Mouse (Mus musculus) cerebellum, adult 8-10 months (tissue): ENCODE results near the gene Gm11361.

Experiments used
- DNase-seq: peaks from one replicate; pipeline ENCODE4 v3.0.0; 2022

Gm11361 gene

DNA sequence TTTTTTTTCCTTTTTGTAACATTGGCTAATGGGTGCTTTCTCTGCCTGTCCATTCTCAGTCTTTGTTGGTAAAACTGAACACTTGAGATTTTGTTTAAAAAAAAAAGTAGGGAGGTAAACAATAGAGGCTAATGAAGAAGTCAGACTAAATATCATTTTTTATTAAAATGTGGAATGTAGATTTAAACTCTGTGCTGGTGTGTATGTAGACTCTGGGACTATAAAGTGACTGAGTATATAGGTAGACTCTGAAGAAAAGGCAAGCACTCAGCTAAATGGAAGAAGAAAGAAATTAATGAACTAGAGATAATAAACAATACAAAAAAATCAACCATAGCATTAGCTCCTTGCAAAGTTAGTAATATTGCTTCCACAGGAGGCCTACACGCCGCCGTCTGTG lies at the start of gene Gm11361:
Gene Gm11361 (plus strand): TSS at position 301 of the 400 bp plus-strand sequence.
- no peak for DNase-seq

GRCm38 (mm10) chr13:28264399-28264798 lies 7.1 kb downstream of the Gm11361 start:
- no peak for DNase-seq

DNA sequence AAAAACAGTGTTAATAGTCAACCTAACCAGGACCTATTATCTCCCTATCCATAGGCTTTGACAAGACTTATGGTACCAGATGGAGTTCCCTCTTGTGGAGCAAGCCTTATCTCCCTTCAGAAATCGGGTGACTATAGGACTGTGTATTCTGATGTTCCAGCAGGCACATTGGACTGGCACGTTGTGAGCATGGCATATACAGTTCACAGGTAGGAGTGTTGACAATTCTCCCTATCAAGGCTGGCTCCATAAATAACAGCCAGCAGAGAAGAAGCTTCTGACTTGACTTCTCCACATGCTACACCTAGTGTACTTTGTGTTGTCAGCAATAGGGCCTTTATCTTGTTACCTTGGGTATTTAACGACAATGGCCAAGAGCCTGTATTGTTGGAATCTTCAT lies 30.0 kb downstream of the Gm11361 start:
- no peak for DNase-seq

- no peak for DNase-seq
Measured at GRCm38 (mm10) chr13:28294272-28294671, 36.9 kb downstream of the Gm11361 start.

DNA sequence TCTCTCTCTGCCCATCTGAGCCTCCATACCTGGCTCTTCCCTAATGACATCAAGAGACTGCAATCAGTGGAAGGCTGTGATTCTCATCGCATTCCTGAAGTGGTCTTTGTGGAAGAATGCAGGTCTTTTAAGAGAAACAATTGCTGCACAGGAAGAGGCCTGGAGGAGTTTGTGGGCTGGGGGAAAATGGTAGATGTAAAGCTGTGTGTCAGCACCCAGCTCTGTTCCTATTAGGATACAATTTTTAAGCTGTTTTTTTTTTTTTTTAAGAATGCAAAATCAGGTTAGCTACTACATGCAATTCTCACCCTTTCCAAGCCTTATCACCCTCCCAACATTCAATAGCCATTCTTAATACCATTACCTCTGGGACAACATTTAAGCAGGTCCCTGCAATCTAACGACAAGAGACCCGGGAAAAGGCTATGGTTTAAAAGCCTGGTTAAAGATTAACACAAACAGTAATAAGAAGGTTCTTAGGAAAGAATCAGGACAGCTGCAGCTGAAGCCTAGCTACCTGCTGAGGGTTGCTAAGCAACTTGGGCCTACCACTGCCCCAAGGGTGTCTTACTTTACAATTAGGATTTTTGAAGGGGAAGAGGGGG lies 37.5 kb downstream of the Gm11361 start:
- DNase-seq, result no peak

- DNase-seq, result no peak
Measured at GRCm38 (mm10) chr13:28295492-28295891, 38.2 kb downstream of the Gm11361 start.

GRCm38 (mm10) chr13:28297098-28297497 lies 39.8 kb downstream of the Gm11361 start:
- DNase-seq, result no peak

DNA sequence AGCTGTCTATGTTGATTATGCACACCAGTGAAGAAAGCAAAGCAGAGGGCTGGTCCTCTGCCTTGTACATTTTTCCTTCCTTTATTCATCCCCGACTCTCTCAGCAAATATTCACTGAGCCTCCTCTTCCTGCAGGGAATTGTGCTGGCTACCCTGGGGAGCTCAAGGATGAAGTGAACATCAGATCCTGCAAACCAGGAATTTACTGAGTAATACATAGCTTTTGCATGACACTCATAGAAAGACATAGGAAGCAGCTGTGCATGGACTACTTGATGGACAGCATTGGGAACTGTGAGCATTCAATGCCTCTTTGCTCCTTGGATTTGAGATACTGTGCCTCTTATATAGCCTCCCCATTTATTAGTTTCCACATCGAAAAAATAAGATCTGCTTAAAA lies 40.2 kb downstream of the Gm11361 start:
- DNase-seq, result no peak
